Mouse (Mus musculus): ENCODE measurements around the gene Trim37.

- TF ChIP-seq POLR2A (IDR thresholded peaks at IDR 0.05; ENCODE audit: borderline replicate concordance, control insufficient read depth, low read depth, low read length) (no peak), CTCF (IDR thresholded peaks at IDR 0.05; ENCODE audit: control insufficient read depth, insufficient read depth, low read length) (no peak)
These were observed 126.4 kb downstream of the Trim37 start for GRCm38 (mm10) chr11:87253294-87253693.

Data from bone marrow, adult 2 months (tissue).